Mouse (Mus musculus): ENCODE results near the gene Prodh2.

Prodh2 gene

GRCm38 (mm10) chr7:30549880-30550279 is 56.5 kb downstream of the Prodh2 start:
- no peak for DNase-seq (ENCODE audit: low read depth)

GRCm38 (mm10) chr7:30550603-30551002 is 57.2 kb downstream of the Prodh2 start:
- DNase-seq (ENCODE audit: low read depth): no peak

- no peak for DNase-seq (ENCODE audit: low read depth)
Measured at GRCm38 (mm10) chr7:30551445-30552101, 58.2 kb downstream of the Prodh2 start.

- peak; percentile 97 for DNase-seq (ENCODE audit: low read depth)
Measured at GRCm38 (mm10) chr7:30552102-30553020, 58.9 kb downstream of the Prodh2 start, which contains the start of the genes Hspb6 and Proser3. Gene Hspb6 (plus strand): TSS chr7:30552178. Gene Proser3 (minus strand): TSS chr7:30552299.

GRCm38 (mm10) chr7:30553021-30553589 is 59.7 kb downstream of the Prodh2 start:
- no peak for DNase-seq (ENCODE audit: low read depth)

GRCm38 (mm10) chr7:30553810-30554584 is 60.6 kb downstream of the Prodh2 start:
- no peak for DNase-seq (ENCODE audit: low read depth)

- peak; percentile 46 for DNase-seq (ENCODE audit: low read depth)
Measured at GRCm38 (mm10) chr7:30556894-30557536, 63.6 kb downstream of the Prodh2 start.

- no peak for DNase-seq (ENCODE audit: low read depth)
Measured at GRCm38 (mm10) chr7:30557901-30558514, 64.6 kb downstream of the Prodh2 start.

- peak; percentile 12 for DNase-seq (ENCODE audit: low read depth)
Measured at GRCm38 (mm10) chr7:30558656-30559442, 65.4 kb downstream of the Prodh2 start.

- peak; percentile 90 for DNase-seq (ENCODE audit: low read depth)
Measured at GRCm38 (mm10) chr7:30559443-30559954, 66.1 kb downstream of the Prodh2 start, which contains the start of gene Lin37. Gene Lin37 (minus strand): TSS chr7:30559838.

- no peak for DNase-seq (ENCODE audit: low read depth)
Measured at GRCm38 (mm10) chr7:30560296-30560695, 66.9 kb downstream of the Prodh2 start.

GRCm38 (mm10) chr7:30562526-30563116 is 69.2 kb downstream of the Prodh2 start:
- DNase-seq (ENCODE audit: low read depth): peak; percentile 20

Data from c-Kit-positive CD71-negative TER-119-negative erythroid progenitor cells, embryonic 14.5 days (primary cell).